Mouse (Mus musculus) forebrain, embryonic 15.5 days (tissue): ENCODE data around the gene Smug1. TPM values are rescaled to one million over a fixed set of nuclear protein-coding genes. Genes with fewer than 3 reads are reported as not detected.

ENCODE experiments used
- ATAC-seq: fragments of 200-750 bp; cut with Nextera tagmentation; replicated peaks from 2 replicates; pipeline ENCODE4 v1.8.0; 2017; ENCODE audit warnings: mild to moderate bottlenecking, moderate TSS enrichment, moderate library complexity
- H3K27ac ChIP-seq: fragments of 300-500 bp; sonication (generic); replicated peaks from 2 replicates; pipeline ENCODE4 v1.5.1; 2015; ENCODE audit warnings: mild to moderate bottlenecking, inconsistent platforms
- H3K27me3 ChIP-seq: fragments of 300-500 bp; sonication (generic); 2 replicates; pipeline ENCODE4 v1.6.1; 2015; ENCODE audit warnings: inconsistent platforms
- H3K36me3 ChIP-seq: fragments of 300-500 bp; sonication (generic); 2 replicates; pipeline ENCODE4 v1.6.1; 2015; ENCODE audit warnings: mild to moderate bottlenecking, inconsistent platforms
- H3K4me1 ChIP-seq: fragments of 300-500 bp; sonication (generic); 2 replicates; pipeline ENCODE4 v1.6.1; 2015; ENCODE audit warnings: inconsistent platforms
- H3K4me2 ChIP-seq: fragments of 300-500 bp; sonication (generic); replicated peaks from 2 replicates; pipeline ENCODE4 v1.6.1; 2015; ENCODE audit warnings: mild to moderate bottlenecking, inconsistent platforms
- H3K4me3 ChIP-seq: fragments of 300-500 bp; sonication (generic); 2 replicates; pipeline ENCODE4 v1.5.1; 2015; ENCODE audit warnings: mild to moderate bottlenecking, inconsistent platforms
- H3K9ac ChIP-seq: fragments of 300-500 bp; sonication (generic); replicated peaks from 2 replicates; pipeline ENCODE4 v1.6.1; 2015; ENCODE audit warnings: mild to moderate bottlenecking, inconsistent platforms
- H3K9me3 ChIP-seq: fragments of 300-500 bp; sonication (generic); 2 replicates; pipeline ENCODE4 v1.6.1; 2016; ENCODE audit warnings: inconsistent platforms
- WGBS: fragments of 180-500 bp; shearing (Covaris S2); methylation state at CpG from one replicate; pipeline ENCODE4 v1.1.7; 2015; ENCODE audit warnings: mixed read lengths; 5-methylcytosine and 5-hydroxymethylcytosine counted together
- polyA plus RNA-seq: library from polyadenylated mRNA; unstranded; fragments of >200 nt; fragmentation: Nextera tagmentation; extraction: Ambion mirVana; gene quantifications from 2 replicates; pipeline ENCODE4 v1.2.1, GENCODE M21; 2015

The Smug1 gene
- polyA plus RNA-seq, 1 experiment from 2014 or later: 26.8 TPM

DNA sequence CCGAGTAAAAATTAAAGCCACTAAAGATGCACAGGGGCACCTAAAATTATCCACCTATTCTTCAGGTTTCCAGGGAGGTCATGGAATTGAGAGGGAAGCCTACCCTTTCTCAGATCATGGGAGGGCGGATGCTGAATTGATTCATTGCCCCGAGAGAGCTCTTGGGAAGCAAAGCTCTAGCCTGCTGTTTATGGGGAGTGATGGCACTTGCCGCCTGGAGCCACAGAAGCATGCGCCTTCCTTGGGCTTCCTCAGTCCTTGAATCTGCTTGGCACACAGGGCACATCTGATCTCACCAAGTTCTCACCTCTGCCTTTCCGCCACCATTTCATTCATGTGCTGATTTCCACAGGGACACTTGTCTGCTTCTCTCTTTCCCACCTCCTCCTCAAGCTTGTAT, 20.9 kb upstream of the Smug1 start:
- no peaks in the 10 kb centered on the region for H3K9me3 ChIP-seq
- H3K4me3 ChIP-seq: no peak overlapping the region
- peaks cover 9% of the 10 kb centered on the region; the same call in 1 of the 2 replicates for H3K27me3 ChIP-seq
- no peak for ATAC-seq
- H3K4me2 ChIP-seq: no peak overlapping the region
- peaks cover 12% of the 10 kb centered on the region for H3K4me1 ChIP-seq
- WGBS: 69% methylated on average over 6 of the region's 6 CpGs
- peaks cover 11% of the 10 kb centered on the region; the same call in 1 of the 2 replicates for H3K36me3 ChIP-seq
- no peak overlapping the region for H3K27ac ChIP-seq
- H3K9ac ChIP-seq: no peak overlapping the region

DNA sequence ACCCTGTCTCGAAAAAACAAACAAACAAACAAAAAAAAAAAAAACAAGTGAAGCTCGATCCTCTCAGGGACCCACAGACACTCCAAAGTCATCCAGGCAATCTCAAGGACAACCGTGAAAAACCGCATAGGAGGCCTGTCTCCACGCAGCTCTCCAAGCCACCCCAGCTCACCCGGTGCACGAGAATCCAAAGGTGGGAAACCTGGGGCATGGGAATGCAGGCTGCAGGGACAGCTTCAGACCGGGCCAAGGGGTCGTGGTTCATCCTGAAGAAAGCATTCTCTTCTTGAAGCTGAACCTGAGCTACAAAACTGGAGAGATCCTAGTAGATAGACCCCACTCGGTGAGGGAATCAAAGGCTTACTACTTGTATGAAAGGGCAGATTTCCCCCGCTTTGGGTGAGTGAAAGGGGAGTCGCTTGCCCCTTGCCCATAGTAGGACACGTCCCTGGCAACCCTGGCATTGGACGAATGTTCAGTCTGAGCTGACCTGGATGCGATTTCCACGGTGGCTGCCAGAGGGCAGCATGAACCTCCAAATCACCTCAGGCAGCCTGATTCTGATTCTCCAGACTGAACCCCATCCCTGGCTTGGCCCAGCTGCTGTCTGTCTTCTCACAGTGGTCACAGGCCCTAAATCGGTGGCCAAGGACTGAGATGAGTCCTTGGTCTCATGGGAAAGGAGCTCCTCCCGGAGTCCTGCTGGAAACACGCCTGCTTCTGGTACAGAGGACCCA, 18.7 kb upstream of the Smug1 start:
- no peak overlapping the region for H3K27ac ChIP-seq
- H3K27me3 ChIP-seq: peaks cover 29% of the 10 kb centered on the region
- H3K4me2 ChIP-seq: no peak overlapping the region

GRCm38 (mm10) chr15:103183651-103184610, 17.0 kb upstream of the Smug1 start:
- peak overlapping the region; percentile 35 for H3K4me2 ChIP-seq
- WGBS: 10% methylated on average over 25 of the region's 25 CpGs
- H3K4me1 ChIP-seq: peaks cover 16% of the 10 kb centered on the region
- peak overlapping the region; percentile 20 for H3K4me3 ChIP-seq
- H3K36me3 ChIP-seq: no peaks in the 10 kb centered on the region
- no peak overlapping the region for H3K27ac ChIP-seq
- H3K27me3 ChIP-seq: peaks cover 45% of the 10 kb centered on the region
- H3K9ac ChIP-seq: peak overlapping the region; percentile 9; the same call in 1 of the 2 replicates
- H3K9me3 ChIP-seq: no peaks in the 10 kb centered on the region
- ATAC-seq: peak; percentile 24; the same call in 1 of the 2 replicates

More for the DNA sequence above, 18.7 kb upstream of the Smug1 start:
- no peak overlapping the region for H3K9ac ChIP-seq
- no peaks in the 10 kb centered on the region for H3K36me3 ChIP-seq
- H3K9me3 ChIP-seq: no peaks in the 10 kb centered on the region
- H3K4me3 ChIP-seq: no peak overlapping the region
- peaks cover 16% of the 10 kb centered on the region for H3K4me1 ChIP-seq
- no peak for ATAC-seq
- WGBS: 50% methylated on average over 19 of the region's 19 CpGs

DNA sequence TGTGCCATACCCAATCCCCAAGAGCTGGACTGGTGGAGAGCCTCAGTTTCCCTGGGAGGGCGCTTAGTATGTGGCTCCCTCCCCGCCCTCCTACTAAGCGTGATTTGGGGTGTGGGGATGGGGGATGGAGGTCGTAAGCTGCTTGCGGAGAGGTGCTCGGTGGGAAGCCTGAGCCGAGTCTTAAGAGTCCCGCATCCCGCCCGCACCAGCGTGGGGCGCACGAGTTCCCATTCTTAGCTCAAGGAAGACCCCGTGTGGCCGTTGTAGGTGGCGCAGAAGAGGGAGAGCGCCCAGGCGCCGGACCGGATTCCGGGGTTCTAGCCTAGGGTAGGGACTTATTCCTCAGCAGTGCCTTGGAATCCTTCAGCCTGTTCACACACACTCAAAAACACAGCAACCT, 16.2 kb upstream of the Smug1 start:
- Histone ChIP-seq H3K27ac (no peak overlapping the region), H3K4me1 (peaks cover 16% of the 10 kb centered on the region), H3K27me3 (peaks cover 53% of the 10 kb centered on the region), H3K4me2 (peak overlapping the region; percentile 35), H3K9ac (no peak overlapping the region), H3K4me3 (no peak overlapping the region), H3K9me3 (no peaks in the 10 kb centered on the region), H3K36me3 (no peaks in the 10 kb centered on the region)
- peak; percentile 21; the same call in 1 of the 2 replicates for ATAC-seq
- under 1% methylated on average over 21 of the region's 21 CpGs for WGBS

- H3K9ac ChIP-seq: no peak overlapping the region
- peaks cover 61% of the 10 kb centered on the region for H3K27me3 ChIP-seq
- H3K4me2 ChIP-seq: peak overlapping the region; percentile 35
- no peak overlapping the region for H3K27ac ChIP-seq
- H3K4me3 ChIP-seq: 0 out of 2 replicates have a peak overlapping the region, but pooled peaks have one; percentile 9
- 2% methylated on average over 39 of the region's 48 CpGs for WGBS
- no peaks in the 10 kb centered on the region for H3K9me3 ChIP-seq
- peak; percentile 32; the same call in 1 of the 2 replicates for ATAC-seq
- H3K4me1 ChIP-seq: peaks cover 19% of the 10 kb centered on the region
- no peaks in the 10 kb centered on the region for H3K36me3 ChIP-seq
Measured at GRCm38 (mm10) chr15:103182166-103182790, 15.4 kb upstream of the Smug1 start.

DNA sequence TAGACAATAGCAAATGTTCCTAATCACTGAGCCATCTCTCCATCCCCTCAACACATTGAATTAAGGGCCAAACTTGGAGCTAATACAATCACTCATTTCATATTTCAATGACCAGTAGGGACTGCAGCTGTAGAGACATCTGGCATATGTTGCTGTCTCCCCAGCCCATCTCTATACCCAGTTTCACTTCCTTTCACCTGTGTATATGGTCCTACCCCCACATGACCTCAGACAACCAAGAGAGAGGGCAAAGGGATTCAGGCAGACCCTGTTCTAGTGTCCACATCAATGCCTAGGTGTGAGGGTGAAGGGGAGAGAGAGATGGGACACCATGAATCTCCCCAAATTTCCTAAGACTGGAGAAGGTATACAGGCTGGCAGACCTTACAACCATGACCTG, 13.5 kb upstream of the Smug1 start:
- H3K9ac ChIP-seq: no peak overlapping the region
- no peaks in the 10 kb centered on the region for H3K9me3 ChIP-seq
- no peak overlapping the region for H3K27ac ChIP-seq
- no peaks in the 10 kb centered on the region for H3K36me3 ChIP-seq
- no peak for ATAC-seq
- no peak overlapping the region for H3K4me3 ChIP-seq
- H3K4me2 ChIP-seq: no peak overlapping the region
- H3K27me3 ChIP-seq: peaks cover 80% of the 10 kb centered on the region
- peaks cover 24% of the 10 kb centered on the region for H3K4me1 ChIP-seq

- no peak overlapping the region for H3K4me3 ChIP-seq
- peaks cover 93% of the 10 kb centered on the region for H3K27me3 ChIP-seq
- H3K36me3 ChIP-seq: no peaks in the 10 kb centered on the region
- peaks cover 22% of the 10 kb centered on the region for H3K4me1 ChIP-seq
- no peak overlapping the region for H3K4me2 ChIP-seq
- 72% methylated on average over 1 of the region's 1 CpGs for WGBS
- ATAC-seq: no peak
- no peaks in the 10 kb centered on the region for H3K9me3 ChIP-seq
- no peak overlapping the region for H3K9ac ChIP-seq
- no peak overlapping the region for H3K27ac ChIP-seq
Measured at GRCm38 (mm10) chr15:103178767-103179166, 11.9 kb upstream of the Smug1 start.

DNA sequence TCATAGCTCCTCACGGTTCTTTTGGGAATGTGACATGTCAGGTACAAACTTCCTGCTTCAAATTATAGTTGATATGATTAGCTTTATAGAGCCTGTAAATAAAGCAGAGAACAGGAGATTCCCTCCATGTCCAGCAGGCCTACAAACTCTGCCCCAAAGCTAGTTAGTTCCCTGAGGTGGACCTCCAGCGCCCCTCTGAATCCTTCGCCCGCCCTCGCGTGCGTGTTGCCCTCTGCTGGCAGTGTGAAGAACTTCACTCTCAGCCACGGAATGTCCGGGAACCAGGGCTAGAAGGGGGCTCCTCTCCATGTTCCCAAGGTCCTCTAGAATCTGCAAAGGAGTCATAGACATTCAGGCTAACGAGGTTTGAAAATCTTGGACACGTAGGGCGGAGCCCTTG, 11.2 kb upstream of the Smug1 start:
- no peak overlapping the region for H3K9ac ChIP-seq
- no peak overlapping the region for H3K4me3 ChIP-seq
- H3K36me3 ChIP-seq: no peaks in the 10 kb centered on the region
- H3K4me2 ChIP-seq: no peak overlapping the region
- 3% methylated on average over 12 of the region's 12 CpGs for WGBS
- H3K4me1 ChIP-seq: peaks cover 15% of the 10 kb centered on the region
- peaks cover 97% of the 10 kb centered on the region for H3K27me3 ChIP-seq
- no peaks in the 10 kb centered on the region for H3K9me3 ChIP-seq
- no peak overlapping the region for H3K27ac ChIP-seq
- no peak for ATAC-seq

GRCm38 (mm10) chr15:103177611-103178041, 10.7 kb upstream of the Smug1 start:
- no peak overlapping the region for H3K4me2 ChIP-seq
- peaks cover 97% of the 10 kb centered on the region for H3K27me3 ChIP-seq
- 5% methylated on average over 12 of the region's 12 CpGs for WGBS

GRCm38 (mm10) chr15:103176874-103177421, 10.1 kb upstream of the Smug1 start:
- Histone ChIP-seq H3K4me3 (no peak overlapping the region), H3K4me1 (peaks cover 8% of the 10 kb centered on the region), H3K4me2 (no peak overlapping the region), H3K27ac (no peak overlapping the region), H3K9ac (no peak overlapping the region), H3K36me3 (no peaks in the 10 kb centered on the region), H3K9me3 (no peaks in the 10 kb centered on the region), H3K27me3 (peaks cover 99% of the 10 kb centered on the region)
- 1% methylated on average over 18 of the region's 18 CpGs for WGBS
- ATAC-seq: peak; percentile 79

More at GRCm38 (mm10) chr15:103177611-103178041, 10.7 kb upstream of the Smug1 start:
- Histone ChIP-seq H3K9me3 (no peaks in the 10 kb centered on the region), H3K4me1 (peaks cover 12% of the 10 kb centered on the region), H3K9ac (no peak overlapping the region), H3K27ac (no peak overlapping the region), H3K4me3 (no peak overlapping the region), H3K36me3 (no peaks in the 10 kb centered on the region)
- no peak; the same call in 1 of the 2 replicates for ATAC-seq

DNA sequence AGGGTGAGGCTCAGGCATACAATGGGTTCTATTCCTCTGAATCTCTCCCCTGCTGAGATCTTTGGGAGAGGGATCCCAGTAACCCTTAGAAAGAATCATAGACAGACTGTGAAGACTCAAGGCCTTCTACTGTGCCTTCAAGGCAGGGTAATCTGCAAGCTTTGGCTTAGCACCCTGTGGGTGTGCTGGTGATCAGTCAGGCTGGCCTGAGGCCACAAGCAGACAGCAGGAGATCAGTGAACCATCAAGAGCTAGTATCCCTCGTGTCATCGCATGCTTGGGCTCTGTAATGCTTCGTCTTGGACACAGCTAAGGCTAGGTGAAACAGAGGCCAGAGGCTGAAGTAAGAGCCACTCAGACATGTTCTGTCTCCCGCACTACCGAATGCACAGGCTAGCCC, 6.4 kb upstream of the Smug1 start:
- Histone ChIP-seq H3K4me1 (peaks cover 29% of the 10 kb centered on the region), H3K4me2 (no peak overlapping the region), H3K27me3 (peaks cover 100% of the 10 kb centered on the region), H3K4me3 (no peak overlapping the region), H3K36me3 (no peaks in the 10 kb centered on the region), H3K27ac (no peak overlapping the region), H3K9me3 (no peaks in the 10 kb centered on the region), H3K9ac (no peak overlapping the region)
- 74% methylated on average over 5 of the region's 5 CpGs for WGBS
- no peak for ATAC-seq
